Mouse (Mus musculus): ENCODE results near the gene Pom121.

- no peak for TF ChIP-seq CTCF (IDR thresholded peaks at IDR 0.05; ENCODE audit: low read depth, low read length)
- TF ChIP-seq GATA2 (IDR thresholded peaks at IDR 0.05; ENCODE audit: borderline replicate concordance, low read depth, low read length) = no peak
- no peak for TF ChIP-seq TAL1 (conservative IDR thresholded peaks at IDR 0.05; ENCODE audit: low read depth, low read length)
- TF ChIP-seq GATA1 (IDR thresholded peaks at IDR 0.05; ENCODE audit: borderline replicate concordance, low read length) = no peak
- TF ChIP-seq POLR2AphosphoS5 (IDR thresholded peaks at IDR 0.05; ENCODE audit: insufficient replicate concordance, low read depth, low read length) = no peak
These were observed 20.7 kb downstream of the Pom121 start for GRCm38 (mm10) chr5:135373601-135374000.
